Mouse (Mus musculus): Measurements from ENCODE around the gene Gm49416.

Gene Gm49416

DNA sequence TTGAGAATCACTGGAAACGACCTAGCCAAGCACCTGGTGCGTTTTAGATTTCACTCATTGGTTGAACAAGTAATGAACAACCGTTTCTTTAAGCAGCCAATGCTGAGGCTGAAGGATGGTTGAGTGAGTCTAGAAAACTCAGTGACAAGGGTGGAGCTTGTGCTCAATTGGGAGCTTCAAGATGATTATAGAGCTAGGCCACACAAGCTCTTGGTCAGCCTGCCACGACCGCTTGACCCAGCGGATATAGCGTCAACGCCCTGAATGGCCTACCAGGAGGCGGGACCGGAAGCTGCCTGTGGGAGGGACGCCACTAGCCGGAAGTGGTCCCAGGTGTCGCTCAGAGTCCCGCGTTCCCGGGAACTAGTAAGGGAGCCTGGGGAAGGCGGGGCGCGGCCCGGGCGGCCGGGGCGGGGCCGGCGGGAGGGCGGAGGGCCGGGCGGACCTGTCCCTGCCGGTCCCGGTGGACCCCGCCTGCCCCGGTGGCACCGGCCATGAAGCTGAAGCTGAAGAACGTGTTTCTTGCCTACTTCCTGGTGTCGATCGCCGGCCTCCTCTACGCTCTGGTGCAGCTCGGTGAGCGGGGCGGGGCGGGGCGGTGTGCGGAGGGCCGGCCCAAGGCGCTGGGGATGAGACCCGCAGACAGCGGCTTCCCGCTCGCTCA lies 31.5 kb downstream of the Gm49416 start, which contains the start of gene B3gat3:
Gene B3gat3, plus strand, starts transcription at position 302 of the 664 bp plus-strand sequence.
- peak; percentile 94 for DNase-seq (ENCODE audit: low spot score)

DNA sequence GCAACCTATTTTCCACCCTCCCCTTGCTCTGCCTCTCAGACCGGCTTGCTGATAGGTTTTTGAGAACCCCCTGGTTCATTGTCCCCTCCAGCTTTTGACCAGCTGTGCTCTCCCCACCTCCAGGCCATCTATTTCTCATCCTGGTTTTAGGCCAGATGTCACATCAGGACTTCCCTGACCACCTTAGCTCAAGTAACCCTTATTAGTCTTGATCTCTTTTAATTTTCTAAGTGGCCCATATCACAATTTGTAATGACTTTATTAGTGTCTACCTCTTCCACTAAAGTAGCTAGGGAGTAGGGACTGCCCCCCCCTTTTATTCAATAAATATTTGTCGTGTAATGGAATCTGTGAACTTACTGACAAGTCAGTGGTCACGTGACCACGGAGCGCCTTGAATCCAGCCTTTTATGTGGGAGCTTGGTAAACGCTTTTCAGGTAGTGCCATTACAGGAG lies 32.1 kb downstream of the Gm49416 start:
- DNase-seq (ENCODE audit: low spot score), result no peak

DNA sequence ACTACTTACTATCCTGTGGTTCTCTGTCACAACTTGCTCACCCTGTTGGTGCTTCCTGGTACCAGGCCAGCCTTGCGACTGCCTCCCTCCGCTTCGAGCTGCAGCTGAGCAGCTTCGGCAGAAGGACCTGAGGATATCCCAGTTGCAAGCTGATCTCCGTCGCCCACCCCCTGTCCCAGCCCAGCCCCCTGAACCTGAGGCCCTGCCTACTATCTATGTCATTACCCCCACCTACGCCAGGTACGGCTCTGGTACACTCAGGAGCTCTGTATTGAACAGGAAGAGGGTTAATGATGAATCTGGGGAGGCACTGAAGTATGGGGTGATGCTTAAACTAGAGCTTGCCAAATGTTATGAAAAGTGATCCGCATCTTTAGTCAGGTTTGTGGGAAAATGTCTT lies 33.0 kb downstream of the Gm49416 start:
- no peak for DNase-seq (ENCODE audit: low spot score)

GRCm38 (mm10) chr19:8926766-8927165 lies 38.0 kb downstream of the Gm49416 start:
- no peak for DNase-seq (ENCODE audit: low spot score)

- DNase-seq (ENCODE audit: low spot score), result no peak
Observed at GRCm38 (mm10) chr19:8927891-8928525, 39.3 kb downstream of the Gm49416 start.

DNA sequence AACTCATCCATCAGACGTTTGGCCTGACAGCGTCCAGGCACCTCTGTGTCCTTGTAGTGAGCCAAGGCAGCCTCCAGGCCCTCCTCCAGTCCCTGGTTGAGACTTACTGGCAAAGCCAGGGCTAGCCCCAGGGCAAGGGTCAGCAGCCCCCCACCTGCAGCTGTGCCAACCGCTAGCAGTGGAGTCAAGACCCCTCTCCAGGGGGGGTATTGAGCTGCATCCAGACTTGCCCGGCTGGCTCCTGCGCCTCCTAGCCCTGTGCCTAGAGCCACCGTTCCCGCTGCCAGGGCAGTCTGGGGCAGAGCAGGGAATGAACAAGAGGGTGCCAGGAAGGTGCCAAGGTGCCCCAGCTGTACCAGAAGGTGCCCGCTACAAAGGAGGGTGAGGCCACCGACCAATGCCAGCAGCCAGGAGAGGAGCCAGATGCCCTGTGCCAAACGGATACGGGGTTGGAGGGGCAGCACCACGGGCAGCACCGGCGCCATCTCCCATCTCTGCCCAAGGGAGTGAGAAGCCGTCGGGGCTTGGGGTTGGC lies 40.0 kb downstream of the Gm49416 start:
- no peak for DNase-seq (ENCODE audit: low spot score)

- peak; percentile 91 for DNase-seq (ENCODE audit: low spot score)
Observed at GRCm38 (mm10) chr19:8929224-8930088, 40.7 kb downstream of the Gm49416 start, which contains the start of the genes Rom1 and Eml3. Rom1 (minus strand) TSS chr19:8929356. Eml3 (plus strand) TSS chr19:8929552.

GRCm38 (mm10) chr19:8930117-8930516 lies 41.4 kb downstream of the Gm49416 start:
- no peak for DNase-seq (ENCODE audit: low spot score)

DNA sequence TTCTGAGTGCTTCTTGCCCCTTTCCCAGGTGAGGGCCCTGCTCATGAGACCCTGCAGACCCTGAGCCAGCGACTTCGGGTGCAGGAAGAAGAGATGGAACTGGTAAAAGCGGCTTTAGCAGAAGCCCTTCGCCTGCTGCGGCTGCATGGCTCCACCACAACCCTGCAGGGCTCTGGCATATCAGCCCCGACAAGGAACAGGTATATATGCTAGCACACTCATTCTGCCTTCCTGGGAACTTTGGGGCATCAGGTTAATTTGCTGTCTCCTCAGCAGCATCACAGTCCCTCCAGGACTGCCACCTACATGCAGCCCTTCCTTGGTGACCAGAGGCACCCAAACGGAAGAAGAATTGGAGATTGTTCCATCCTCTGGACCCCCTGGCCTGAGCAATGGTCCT lies 42.0 kb downstream of the Gm49416 start:
- no peak for DNase-seq (ENCODE audit: low spot score)

DNA sequence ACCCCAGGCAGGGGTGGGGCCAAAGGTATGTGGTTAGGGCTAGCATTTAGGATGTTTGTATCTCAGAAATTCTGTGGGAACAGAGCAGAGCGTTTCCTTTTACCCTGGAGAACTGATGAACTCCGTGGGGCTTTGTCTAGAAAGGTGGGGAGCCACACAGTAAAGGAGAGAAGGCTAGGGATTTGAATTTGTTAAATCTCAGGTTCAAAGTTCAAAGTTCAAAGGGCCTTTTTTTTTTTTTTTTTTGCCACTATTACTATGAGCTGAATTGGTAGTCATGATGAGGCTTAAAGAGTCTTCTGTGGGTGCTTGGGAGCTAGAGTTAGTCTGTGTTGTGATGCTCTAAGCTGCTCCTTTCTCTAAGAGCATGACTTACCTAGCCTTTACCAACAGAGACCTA lies 48.0 kb downstream of the Gm49416 start:
- no peak for DNase-seq (ENCODE audit: low spot score)

DNA sequence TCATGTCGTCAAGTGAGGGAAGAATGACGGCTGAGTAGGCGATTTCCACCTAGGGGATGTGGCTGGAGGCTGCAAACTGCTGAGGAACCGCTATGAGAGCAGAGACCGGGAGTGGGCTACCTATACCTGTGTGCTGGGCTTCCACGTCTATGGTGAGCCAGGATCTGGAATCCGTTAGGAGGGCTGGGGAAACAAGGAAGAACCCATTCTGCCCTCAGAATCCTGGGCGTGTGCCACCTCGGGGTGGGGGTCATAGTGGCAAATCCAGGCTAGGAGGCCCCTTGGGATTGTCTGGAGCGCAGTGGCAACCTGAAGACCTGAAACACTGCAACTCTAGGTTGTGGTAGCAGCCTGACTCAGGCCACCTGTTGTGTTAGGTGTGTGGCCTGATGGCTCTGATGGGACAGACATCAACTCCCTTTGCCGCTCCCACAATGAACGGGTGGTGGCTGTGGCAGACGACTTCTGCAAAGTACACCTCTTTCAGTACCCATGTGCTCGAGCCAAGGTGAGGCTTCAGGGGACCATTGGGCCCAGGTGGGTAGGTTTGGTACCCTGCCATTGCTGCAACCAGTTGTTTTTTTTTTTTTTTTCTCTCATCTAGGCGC lies 51.9 kb downstream of the Gm49416 start:
- DNase-seq (ENCODE audit: low spot score), result no peak

DNA sequence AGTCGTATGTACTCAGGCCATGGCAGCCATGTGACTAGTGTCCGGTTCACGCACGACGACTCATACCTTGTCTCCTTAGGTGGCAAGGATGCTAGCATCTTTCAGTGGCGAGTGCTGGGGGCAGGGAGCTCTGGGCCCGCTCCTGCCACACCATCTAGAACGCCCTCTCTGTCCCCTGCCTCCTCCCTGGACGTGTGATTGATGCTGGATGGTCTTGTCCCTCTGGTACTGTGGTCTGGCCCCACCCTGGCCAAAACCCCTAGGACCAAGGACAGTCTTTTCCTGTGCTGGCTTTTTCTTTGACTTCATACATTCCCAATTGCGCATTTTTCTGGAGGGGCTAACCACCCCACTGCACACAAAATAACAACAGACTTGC lies 52.4 kb downstream of the Gm49416 start:
- DNase-seq (ENCODE audit: low spot score), result no peak

GRCm38 (mm10) chr19:8941515-8942217 lies 52.9 kb downstream of the Gm49416 start, which contains the start of gene Mta2:
Mta2 (plus strand) TSS chr19:8941875.
- peak; percentile 98 for DNase-seq (ENCODE audit: low spot score)

GRCm38 (mm10) chr19:8942276-8942964 lies 53.7 kb downstream of the Gm49416 start:
- DNase-seq (ENCODE audit: low spot score), result peak; percentile 75

DNA sequence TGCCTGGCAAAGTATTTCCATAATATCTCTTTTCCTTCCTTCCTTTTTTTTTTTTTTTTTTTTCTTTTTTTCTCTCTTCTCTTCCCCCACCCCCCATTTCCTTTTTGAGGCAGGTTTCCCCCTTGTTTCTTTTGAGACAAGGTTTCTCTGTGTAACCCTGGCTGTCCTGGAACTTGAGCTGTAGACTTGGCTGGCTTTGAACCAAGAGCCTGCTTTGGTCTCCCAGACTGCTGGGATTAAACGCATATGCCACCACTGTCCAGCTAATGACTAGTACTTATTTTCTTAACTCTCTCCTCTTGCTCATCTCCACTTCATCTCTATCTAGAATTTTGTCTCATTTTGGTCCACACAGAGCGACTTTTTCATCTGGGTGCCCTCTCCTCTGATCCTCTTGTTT lies 54.3 kb downstream of the Gm49416 start:
- no peak for DNase-seq (ENCODE audit: low spot score)

- no peak for DNase-seq (ENCODE audit: low spot score)
Observed at GRCm38 (mm10) chr19:8944062-8944461, 55.3 kb downstream of the Gm49416 start.

GRCm38 (mm10) chr19:8944750-8945149 lies 56.0 kb downstream of the Gm49416 start:
- DNase-seq (ENCODE audit: low spot score), result peak; percentile 92
